Mouse (Mus musculus): ENCODE measurements around the gene Pld3.

Gene Pld3

GRCm38 (mm10) chr7:27552931-27553513 is at the start of gene Pld3, which contains the start of gene 2310022A10Rik:
Gene Pld3 (minus strand): TSS chr7:27553218.
Gene 2310022A10Rik (plus strand): TSS chr7:27553233.
- DNase-seq, result peak; percentile 97 to 98

GRCm38 (mm10) chr7:27602161-27602560 is 49.1 kb upstream of the Pld3 start:
- no peak for DNase-seq

DNA sequence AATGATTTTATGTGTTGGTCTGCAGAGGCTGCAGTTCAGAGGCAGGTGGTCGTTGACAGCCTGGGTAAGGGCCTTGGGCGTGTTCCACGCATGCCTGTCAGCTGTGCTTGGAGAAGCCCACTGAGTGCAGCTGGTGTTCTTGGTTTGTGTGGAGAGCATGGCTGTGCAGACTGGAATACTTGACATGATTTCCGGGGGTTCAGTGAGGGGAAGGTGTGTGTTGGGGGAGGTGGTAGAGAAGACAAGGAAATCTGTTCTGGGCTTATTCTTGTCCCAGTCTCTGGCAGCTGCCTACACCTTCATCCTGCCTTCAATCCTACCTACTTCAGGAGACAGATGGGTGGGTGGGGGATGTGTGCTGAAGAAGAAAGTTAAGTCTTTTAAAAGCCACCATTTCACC is 48.6 kb upstream of the Pld3 start:
- DNase-seq, result no peak

- no peak for DNase-seq
Observed at GRCm38 (mm10) chr7:27598053-27598452, 45.0 kb upstream of the Pld3 start.

- no peak for DNase-seq
Observed at GRCm38 (mm10) chr7:27596586-27597503, 43.8 kb upstream of the Pld3 start.

GRCm38 (mm10) chr7:27592934-27593645 is 40.1 kb upstream of the Pld3 start:
- DNase-seq, result no peak

DNA sequence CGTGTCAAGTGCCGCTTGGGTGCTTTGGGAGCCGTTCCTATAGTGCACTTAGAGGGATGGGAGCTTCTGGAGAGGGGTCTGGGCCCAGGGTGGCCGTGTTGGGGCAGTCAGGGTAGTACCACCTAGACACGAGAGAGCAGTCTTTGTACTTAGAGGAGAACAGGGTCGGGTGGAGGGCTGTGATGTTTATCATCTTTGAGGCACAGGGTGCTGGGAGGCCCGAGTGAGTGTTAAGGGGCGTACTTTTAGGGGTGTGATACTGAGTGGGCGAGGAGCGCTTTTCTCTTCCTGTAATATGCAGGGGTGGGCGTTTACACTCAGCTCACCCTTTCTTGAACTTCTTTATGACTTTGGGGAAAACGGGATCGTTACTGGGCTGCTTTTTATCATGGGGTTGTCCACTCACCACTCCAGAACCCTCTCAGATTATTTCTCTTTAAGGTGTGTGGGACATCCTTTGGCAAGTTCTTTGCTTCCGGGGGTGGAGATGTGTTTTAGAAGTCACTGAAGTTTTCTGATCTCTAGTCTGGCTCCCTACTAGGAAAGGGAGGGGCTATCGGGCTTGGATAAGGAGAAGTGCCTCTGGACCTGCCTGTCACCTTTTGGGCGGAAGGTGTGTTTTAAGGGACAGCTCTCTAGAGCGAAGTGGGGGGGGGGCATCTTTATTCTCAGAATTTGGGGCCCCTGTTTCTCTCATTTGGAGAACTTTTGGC is 39.4 kb upstream of the Pld3 start:
- DNase-seq, result peak in 1 of 2 experiments; percentile 64

- DNase-seq, result peak; percentile 89 to 90
Observed at GRCm38 (mm10) chr7:27591266-27592216, 38.5 kb upstream of the Pld3 start, which contains the start of gene Akt2. Gene Akt2 (plus strand): TSS chr7:27591552.

DNA sequence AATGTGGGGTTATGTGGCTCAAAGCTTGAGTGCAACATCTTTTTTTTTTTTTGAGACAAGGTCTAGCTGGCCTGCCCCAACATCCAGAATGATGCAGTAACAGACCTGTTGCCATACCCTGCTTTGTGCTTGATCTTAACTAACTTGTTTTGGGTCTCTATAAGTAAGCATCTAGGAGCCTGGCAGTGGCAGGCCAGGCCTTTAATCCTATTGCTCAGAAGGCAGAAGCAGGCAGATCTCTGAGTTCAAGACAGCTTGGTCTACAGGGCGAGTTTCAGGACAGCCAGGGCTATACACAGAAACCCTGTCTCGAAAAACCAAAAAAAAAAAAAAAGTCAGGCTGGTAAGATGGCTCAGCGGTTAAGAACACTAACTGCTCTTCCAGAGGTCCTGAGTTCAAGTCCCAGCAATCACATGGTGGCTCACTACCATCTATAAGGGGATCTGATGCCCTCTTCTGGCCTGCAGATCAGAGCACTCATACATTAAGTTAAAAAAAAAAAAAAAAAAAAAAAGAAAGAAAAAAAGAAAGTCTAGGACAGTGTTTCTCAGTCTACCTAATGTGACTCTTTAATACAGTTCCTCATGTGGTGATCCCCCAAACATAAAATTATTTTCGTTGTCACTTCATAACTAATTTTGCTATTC is 37.7 kb upstream of the Pld3 start:
- DNase-seq, result peak; percentile 35 to 38

DNA sequence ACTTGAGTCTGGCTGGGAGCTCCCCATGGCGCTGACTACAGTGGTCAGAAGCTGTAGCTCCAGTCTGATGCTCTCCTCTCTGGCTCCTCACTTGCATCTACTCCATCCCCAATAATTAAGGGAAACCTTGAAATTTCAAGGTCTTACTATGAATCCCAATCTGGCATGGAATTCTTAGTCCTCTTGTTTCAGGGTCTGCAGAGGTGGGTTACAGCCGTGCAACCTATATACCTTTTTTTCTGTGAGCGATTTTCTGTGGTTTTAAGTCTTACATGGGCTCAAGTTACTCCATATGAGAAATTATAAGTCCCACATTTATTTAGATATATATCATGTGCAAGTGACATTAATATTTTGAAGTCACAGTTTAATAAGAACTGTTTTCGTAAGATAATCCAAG is 37.1 kb upstream of the Pld3 start:
- no peak for DNase-seq

DNA sequence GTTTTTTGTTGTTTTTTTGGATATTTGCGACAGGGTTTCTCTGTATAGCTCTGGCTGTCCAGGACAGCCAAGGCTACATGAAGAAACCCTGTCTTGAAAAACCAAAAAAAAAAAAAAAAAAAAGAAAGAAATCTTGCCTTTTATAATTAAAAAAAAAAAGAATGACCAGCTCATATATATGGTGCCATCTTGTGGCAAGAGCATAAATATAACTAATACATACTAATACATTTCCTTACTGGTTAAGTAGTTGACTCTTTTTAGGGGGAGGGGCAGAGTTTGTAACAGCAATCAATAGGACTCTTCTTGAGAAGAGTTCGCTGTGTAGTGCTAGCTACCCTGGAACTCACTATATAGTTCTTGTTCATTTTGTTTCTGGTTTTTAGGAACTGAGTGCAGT is 34.7 kb upstream of the Pld3 start:
- DNase-seq, result no peak

DNA sequence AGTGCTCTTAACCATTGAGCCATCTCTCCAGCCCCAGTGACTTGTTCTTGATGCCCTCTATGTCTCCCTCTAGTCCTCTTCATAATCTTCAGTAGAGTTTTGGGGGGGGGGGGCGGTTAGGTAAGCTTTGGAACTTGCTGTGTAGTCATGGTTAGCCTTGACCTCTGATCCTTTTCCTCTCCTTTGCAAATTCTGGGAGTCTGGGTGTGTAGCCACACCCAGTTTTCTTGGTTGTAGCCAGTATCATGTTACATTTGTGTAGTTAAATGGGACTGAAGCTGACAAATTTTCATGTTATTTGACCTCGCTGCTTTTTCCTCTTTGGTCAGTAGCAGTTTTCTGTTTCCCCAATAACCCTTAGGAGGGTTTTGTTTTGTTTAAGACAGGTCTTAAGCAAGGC is 33.8 kb upstream of the Pld3 start:
- no peak for DNase-seq

- DNase-seq, result no peak
Observed at GRCm38 (mm10) chr7:27580380-27581174, 27.6 kb upstream of the Pld3 start.

- no peak for DNase-seq
Observed at GRCm38 (mm10) chr7:27578465-27578864, 25.4 kb upstream of the Pld3 start.

- DNase-seq, result no peak
Observed at GRCm38 (mm10) chr7:27577589-27577988, 24.6 kb upstream of the Pld3 start.

DNA sequence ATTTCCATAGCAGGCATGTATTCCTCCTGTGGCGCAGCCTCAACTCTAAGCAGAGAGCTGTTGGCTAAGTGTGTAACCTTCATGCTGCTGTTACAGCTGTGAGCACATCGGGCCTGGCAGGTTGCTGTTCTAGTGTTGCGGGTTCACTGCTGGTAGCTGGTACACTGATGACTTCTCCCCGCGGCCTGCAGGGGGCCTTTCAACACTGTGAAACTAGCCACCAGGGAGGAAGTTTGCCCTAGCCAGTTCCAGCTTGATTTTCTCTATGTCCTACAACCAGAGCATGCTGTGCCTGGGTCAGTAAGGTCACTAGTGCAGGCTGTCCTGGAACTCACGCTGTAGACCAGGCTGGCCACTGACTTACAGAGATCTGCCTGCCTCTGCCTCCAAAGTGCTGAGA is 23.9 kb upstream of the Pld3 start:
- DNase-seq, result peak; percentile 76 to 79

DNA sequence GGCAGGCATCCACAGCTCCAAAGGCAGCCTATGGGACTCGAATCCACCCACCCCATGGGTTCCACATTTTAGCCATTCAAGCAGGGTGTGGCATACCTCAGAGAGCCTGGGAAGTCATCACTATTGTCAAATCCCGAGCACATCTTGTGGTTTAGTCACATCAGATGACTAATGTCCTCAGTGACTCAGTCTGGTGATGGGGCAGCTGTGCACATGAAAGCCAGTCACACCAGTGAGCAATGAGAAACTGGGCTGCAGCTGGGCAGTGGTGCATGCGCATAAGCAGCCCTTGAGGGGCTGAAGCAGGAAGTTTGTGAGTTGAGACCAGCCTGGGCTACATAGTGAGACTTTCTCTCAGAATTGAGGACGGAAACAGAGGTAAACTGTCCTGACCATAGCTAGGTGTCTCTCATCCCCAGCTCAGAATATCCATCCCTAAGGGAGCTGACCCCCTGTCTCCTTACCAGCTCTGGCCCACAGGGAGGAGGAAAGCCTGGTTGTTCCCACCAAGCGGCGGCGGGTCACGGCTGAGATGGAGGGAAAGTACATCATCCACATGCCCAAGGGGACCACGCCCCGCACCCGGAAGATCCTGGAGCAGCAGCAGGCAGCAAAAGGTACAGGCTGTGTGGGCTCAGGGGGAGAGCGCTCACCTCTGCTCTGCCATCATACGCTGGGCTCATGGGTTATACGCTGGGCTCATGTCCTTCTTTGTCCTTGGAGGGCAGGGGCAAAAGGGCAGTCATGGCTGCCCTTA is 21.3 kb upstream of the Pld3 start:
- DNase-seq, result no peak

- DNase-seq, result no peak
Observed at GRCm38 (mm10) chr7:27572133-27572532, 19.1 kb upstream of the Pld3 start.

- no peak for DNase-seq
Observed at GRCm38 (mm10) chr7:27569580-27570224, 16.7 kb upstream of the Pld3 start.

Data from B cell, adult 2 months (primary cell).